Mouse (Mus musculus): Measurements from ENCODE around the gene Isca1.
"Not testable (repeated sequence)": the region's sequence is repeated elsewhere in the genome, so short reads cannot be mapped to it uniquely, and the experiment has no call there.

DNA sequence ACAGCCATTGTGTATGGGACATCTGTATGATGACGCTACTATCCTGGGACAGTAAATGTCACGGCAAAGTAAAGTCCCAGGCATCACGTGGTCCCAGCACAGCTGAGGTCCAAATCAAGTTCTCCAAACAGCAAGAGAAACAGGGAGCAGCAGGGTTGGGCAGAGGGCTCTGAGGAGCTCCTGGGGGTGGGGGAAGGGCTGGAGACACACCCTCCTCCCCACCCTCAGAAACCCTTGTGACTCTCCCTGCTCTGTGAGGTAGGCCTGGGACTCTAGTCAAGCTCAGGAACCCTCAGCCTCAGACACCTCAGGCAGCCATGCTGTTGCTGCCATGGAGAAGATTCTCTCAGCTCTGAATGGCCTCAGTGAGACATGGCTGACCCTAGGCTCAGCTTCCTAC is 57.6 kb downstream of the Isca1 start, which contains the start of gene Spata31d1b:
- TF ChIP-seq CTCF (IDR thresholded peaks at IDR 0.05; ENCODE audit: borderline replicate concordance, insufficient read depth, low read length); POLR2A (IDR thresholded peaks at IDR 0.05; ENCODE audit: low read depth, low read length): not testable (repeated sequence)

All from embryonic fibroblast, embryonic 13.5 days (primary cell).